Mouse (Mus musculus): ENCODE results near the gene Hrh2.

DNA sequence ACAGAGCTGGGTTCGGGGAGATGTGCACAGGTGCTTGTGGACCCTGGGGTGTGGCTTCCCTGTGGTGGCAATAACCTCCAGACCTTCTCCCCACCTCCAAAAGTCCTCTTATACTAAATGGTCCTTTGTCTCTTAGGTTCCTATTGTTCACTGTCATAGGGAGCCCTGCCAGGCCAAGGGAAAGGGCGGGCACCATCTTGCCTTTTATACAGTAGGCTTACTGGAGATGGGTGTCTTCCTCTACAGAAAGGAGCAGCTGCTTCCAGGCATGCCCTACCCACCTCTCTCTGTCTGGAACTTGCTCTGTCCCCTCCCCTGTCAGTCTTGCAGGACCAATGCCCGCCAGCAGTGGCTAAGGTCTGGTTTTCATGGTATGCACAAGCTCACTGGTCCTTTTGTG, 12.0 kb upstream of the Hrh2 start:
- TF ChIP-seq CTCF (IDR thresholded peaks at IDR 0.05; ENCODE audit: low read depth): no peak
- TF ChIP-seq EP300 (optimal IDR thresholded peaks at IDR 0.05): no peak

All from stomach, postnatal 0 days (tissue).